Mouse (Mus musculus) v-Abl transformed pro-B cells (cell line): Measurements from ENCODE around the gene Bbs9.
"Not testable (repeated sequence)": the region's sequence is repeated elsewhere in the genome, so short reads cannot be mapped to it uniquely, and the experiment has no call there.

ENCODE experiments used
- in situ Hi-C, 2 experiments: fragments of 400-800 bp; cut with MboI; formaldehyde crosslinking; loops; one replicate each; pipeline ENCODE4 v1.15.1; 2025; ENCODE audit not compliant: unreplicated experiment in 2 of 2

The Bbs9 gene

GRCm38 (mm10) chr9:22820646-22821185 is 345.2 kb downstream of the Bbs9 start:
- in situ Hi-C loops: no loop called here

GRCm38 (mm10) chr9:22822770-22823169 is 347.3 kb downstream of the Bbs9 start:
- in situ Hi-C loops: no loop called here

GRCm38 (mm10) chr9:22823856-22824255 is 348.3 kb downstream of the Bbs9 start:
- in situ Hi-C loops: no loop called here

GRCm38 (mm10) chr9:22824910-22825309 is 349.4 kb downstream of the Bbs9 start:
- in situ Hi-C loops: no loop called here

GRCm38 (mm10) chr9:22826571-22826990 is 351.1 kb downstream of the Bbs9 start:
- in situ Hi-C loops: no loop called here

GRCm38 (mm10) chr9:22827176-22827770 is 351.8 kb downstream of the Bbs9 start:
- in situ Hi-C loops: no loop called here

- in situ Hi-C loops: no loop called here
These were observed 353.9 kb downstream of the Bbs9 start for GRCm38 (mm10) chr9:22829212-22829960.

- in situ Hi-C loops: no loop called here
These were observed 359.5 kb downstream of the Bbs9 start for GRCm38 (mm10) chr9:22834994-22835512.

- in situ Hi-C loops: no loop called here
These were observed 361.5 kb downstream of the Bbs9 start for GRCm38 (mm10) chr9:22837000-22837399.

- in situ Hi-C loops: no loop called here
These were observed 362.2 kb downstream of the Bbs9 start for GRCm38 (mm10) chr9:22837702-22838210.

- in situ Hi-C loops: no loop called here
These were observed 370.5 kb downstream of the Bbs9 start for GRCm38 (mm10) chr9:22846048-22846447.

- in situ Hi-C loops: no loop called here
These were observed 371.3 kb downstream of the Bbs9 start for GRCm38 (mm10) chr9:22846783-22847182.

GRCm38 (mm10) chr9:22848800-22849199 is 373.3 kb downstream of the Bbs9 start:
- in situ Hi-C loops: no loop called here

- in situ Hi-C loops: no loop called here
These were observed 373.7 kb downstream of the Bbs9 start for GRCm38 (mm10) chr9:22849212-22849611.

GRCm38 (mm10) chr9:22869147-22869546 is 393.6 kb downstream of the Bbs9 start:
- in situ Hi-C loops: not testable (repeated sequence)

- in situ Hi-C loops: no loop called here
These were observed 395.1 kb downstream of the Bbs9 start for GRCm38 (mm10) chr9:22870661-22871060.

- in situ Hi-C loops: no loop called here
These were observed 399.7 kb downstream of the Bbs9 start for GRCm38 (mm10) chr9:22875231-22875630.

- in situ Hi-C loops: no loop called here
These were observed 403.8 kb downstream of the Bbs9 start for GRCm38 (mm10) chr9:22879266-22879665.

- in situ Hi-C loops: no loop called here
These were observed 410.8 kb downstream of the Bbs9 start for GRCm38 (mm10) chr9:22886351-22886750.

GRCm38 (mm10) chr9:22905434-22905833 is 429.9 kb downstream of the Bbs9 start:
- in situ Hi-C loops: no loop called here

- in situ Hi-C loops: no loop called here
These were observed 441.3 kb downstream of the Bbs9 start for GRCm38 (mm10) chr9:22916808-22917207.
